Mouse (Mus musculus) kidney, postnatal 0 days (tissue): ENCODE measurements around the gene Vezf1. TPM values are rescaled to one million over a fixed set of nuclear protein-coding genes. Genes with fewer than 3 reads are reported as not detected.

Experiments used
- ATAC-seq: fragments of 200-750 bp; cut with Nextera tagmentation; replicated peaks from 2 replicates; pipeline ENCODE4 v1.8.0; 2017; ENCODE audit warnings: low read depth, moderate number of reproducible peaks, moderate TSS enrichment, moderate library complexity; ENCODE audit not compliant: low FRiP score
- DNase-seq: peaks from one replicate; pipeline ENCODE4 v3.0.0-alpha.2; 2016; ENCODE audit warnings: low spot score
- H3K27ac ChIP-seq: fragments of 300-500 bp; sonication (generic); 2 replicates; pipeline ENCODE4 v1.5.1; 2014; ENCODE audit warnings: mild to moderate bottlenecking
- H3K27me3 ChIP-seq: fragments of 300-500 bp; sonication (generic); 2 replicates; pipeline ENCODE4 v1.6.1; 2014; ENCODE audit warnings: low read length, mixed read lengths; ENCODE audit not compliant: insufficient read depth
- H3K36me3 ChIP-seq: fragments of 300-500 bp; sonication (generic); 2 replicates; pipeline ENCODE4 v1.6.1; 2014; ENCODE audit warnings: low read length, mixed read lengths; ENCODE audit not compliant: insufficient read depth
- H3K4me1 ChIP-seq: fragments of 300-500 bp; sonication (generic); replicated peaks from 2 replicates; pipeline ENCODE4 v1.6.1; 2014; ENCODE audit warnings: antibody characterized with exemption, low read length, mixed read lengths; ENCODE audit not compliant: insufficient read depth
- H3K4me2 ChIP-seq: fragments of 300-500 bp; sonication (generic); 2 replicates; pipeline ENCODE4 v1.6.1; 2014; ENCODE audit warnings: mild to moderate bottlenecking, low read length, moderate library complexity, mixed read lengths
- H3K4me3 ChIP-seq: fragments of 300-500 bp; sonication (generic); replicated peaks from 2 replicates; pipeline ENCODE4 v1.5.1; 2014; ENCODE audit warnings: low read depth, low read length
- H3K9ac ChIP-seq: fragments of 300-500 bp; sonication (generic); 2 replicates; pipeline ENCODE4 v1.6.1; 2014; ENCODE audit warnings: low read depth, low read length
- H3K9me3 ChIP-seq: fragments of 300-500 bp; sonication (generic); replicated peaks from 2 replicates; pipeline ENCODE4 v1.6.1; 2016; ENCODE audit warnings: low read length, inconsistent platforms, mixed read lengths
- CTCF ChIP-seq: IDR thresholded peaks from 2 replicates; pipeline ENCODE4 v1.5.1; 2016; ENCODE audit warnings: antibody characterized with exemption, low read depth, mild to moderate bottlenecking, moderate library complexity
- WGBS: fragments of 180-500 bp; shearing (Covaris S2); extraction: QIAGEN DNeasy Blood & Tissue Kit; methylation state at CpG from one replicate; pipeline ENCODE4 v1.1.7; 2014; 5-methylcytosine and 5-hydroxymethylcytosine counted together
- polyA plus RNA-seq: library from polyadenylated mRNA; unstranded; fragments of >200 nt; fragmentation: Nextera tagmentation; extraction: Ambion mirVana; gene quantifications from 2 replicates; pipeline ENCODE4 v1.2.1, GENCODE M21; 2015

The Vezf1 gene
- polyA plus RNA-seq, 1 experiment from 2014 or later = 39.8 TPM

GRCm38 (mm10) chr11:88117356-88118090 lies 49.4 kb downstream of the Vezf1 start:
- 0 out of 2 replicates have a peak overlapping the region, but pooled peaks have one; percentile 13 for H3K4me2 ChIP-seq

GRCm38 (mm10) chr11:88118091-88118440 lies 50.0 kb downstream of the Vezf1 start:
- ATAC-seq (no peak), DNase-seq (no peak)
- no peaks in the 10 kb centered on the region for H3K27me3 ChIP-seq
- TF ChIP-seq CTCF = no peak
- H3K9ac ChIP-seq = 0 out of 2 replicates have a peak overlapping the region, but pooled peaks have one; percentile 18
- H3K4me3 ChIP-seq = no peak overlapping the region
- 0 out of 2 replicates have a peak overlapping the region, but pooled peaks have one; percentile 13 for H3K4me2 ChIP-seq
- no peaks in the 10 kb centered on the region for H3K36me3 ChIP-seq
- 54% methylated on average over 6 of the region's 6 CpGs for WGBS
- H3K9me3 ChIP-seq = no peaks in the 10 kb centered on the region
- H3K4me1 ChIP-seq = peaks cover 47% of the 10 kb centered on the region
- peak overlapping the region; percentile 81 for H3K27ac ChIP-seq

More at GRCm38 (mm10) chr11:88117356-88118090, 49.4 kb downstream of the Vezf1 start:
- peak overlapping the region; percentile 81 for H3K27ac ChIP-seq
- no peaks in the 10 kb centered on the region for H3K36me3 ChIP-seq
- no peaks in the 10 kb centered on the region for H3K27me3 ChIP-seq
- 24% methylated on average over 10 of the region's 10 CpGs for WGBS
- no peak for DNase-seq
- H3K9ac ChIP-seq = 0 out of 2 replicates have a peak overlapping the region, but pooled peaks have one; percentile 18
- ATAC-seq = no peak
- no peak overlapping the region for H3K4me3 ChIP-seq
- TF ChIP-seq CTCF = no peak
- H3K4me1 ChIP-seq = peaks cover 47% of the 10 kb centered on the region
- H3K9me3 ChIP-seq = no peaks in the 10 kb centered on the region

GRCm38 (mm10) chr11:88118817-88119642 lies 51.0 kb downstream of the Vezf1 start:
- Histone ChIP-seq H3K36me3 (no peaks in the 10 kb centered on the region), H3K4me3 (no peak overlapping the region), H3K27ac (peak overlapping the region; percentile 81), H3K4me1 (peaks cover 40% of the 10 kb centered on the region), H3K9me3 (no peaks in the 10 kb centered on the region), H3K9ac (peak overlapping the region; percentile 9; the same call in 1 of the 2 replicates), H3K4me2 (peak overlapping the region; percentile 4; the same call in 1 of the 2 replicates), H3K27me3 (no peaks in the 10 kb centered on the region)
- no peak for TF ChIP-seq CTCF
- 21% methylated on average over 8 of the region's 8 CpGs for WGBS
- peak; percentile 79 for ATAC-seq
- peak; percentile 92 for DNase-seq

- ATAC-seq (no peak), DNase-seq (no peak)
- Histone ChIP-seq H3K4me2 (no peak overlapping the region), H3K27me3 (no peaks in the 10 kb centered on the region), H3K4me3 (no peak overlapping the region), H3K4me1 (peaks cover 18% of the 10 kb centered on the region), H3K9ac (no peak overlapping the region), H3K27ac (no peak overlapping the region), H3K36me3 (no peaks in the 10 kb centered on the region), H3K9me3 (no peaks in the 10 kb centered on the region)
- TF ChIP-seq CTCF = no peak
- WGBS = 57% methylated on average over 5 of the region's 5 CpGs
Measured at GRCm38 (mm10) chr11:88122545-88122944, 54.5 kb downstream of the Vezf1 start.

GRCm38 (mm10) chr11:88123021-88123420 lies 54.9 kb downstream of the Vezf1 start:
- no peak overlapping the region for H3K27ac ChIP-seq
- WGBS = 61% methylated on average over 5 of the region's 5 CpGs

GRCm38 (mm10) chr11:88123731-88124130 lies 55.7 kb downstream of the Vezf1 start:
- H3K27ac ChIP-seq = peak overlapping the region; percentile 25; the same call in 1 of the 2 replicates

More at GRCm38 (mm10) chr11:88123021-88123420, 54.9 kb downstream of the Vezf1 start:
- Histone ChIP-seq H3K9me3 (no peaks in the 10 kb centered on the region), H3K27me3 (no peaks in the 10 kb centered on the region), H3K36me3 (no peaks in the 10 kb centered on the region), H3K4me2 (no peak overlapping the region), H3K9ac (no peak overlapping the region), H3K4me1 (peaks cover 14% of the 10 kb centered on the region), H3K4me3 (no peak overlapping the region)
- ATAC-seq (no peak), DNase-seq (no peak)
- no peak for TF ChIP-seq CTCF

More at GRCm38 (mm10) chr11:88123731-88124130, 55.7 kb downstream of the Vezf1 start:
- DNase-seq (no peak), ATAC-seq (no peak)
- no peak for TF ChIP-seq CTCF
- no peaks in the 10 kb centered on the region for H3K27me3 ChIP-seq
- 40% methylated on average over 6 of the region's 6 CpGs for WGBS
- no peak overlapping the region for H3K4me3 ChIP-seq
- no peaks in the 10 kb centered on the region for H3K36me3 ChIP-seq
- H3K4me2 ChIP-seq = no peak overlapping the region
- H3K4me1 ChIP-seq = peaks cover 8% of the 10 kb centered on the region
- no peaks in the 10 kb centered on the region for H3K9me3 ChIP-seq
- no peak overlapping the region for H3K9ac ChIP-seq
